16 mouse cellular contexts compared by ENCODE assay signal in genomic region chr6:8028711-8029110, GRCm38 (mm10).
"Had no signal": no experiment of that assay in that cellular context is flagged by ENCODE, and none has a peak within 500 bp of the region (broad histone marks: within the 10 kb centered on the region; RNA-seq: fewer than 3 reads in every experiment).

No protein-coding gene starts in this region.

- H3K9me3 ChIP-seq: neural tube, embryonic 12.5 days; neural tube, embryonic 13.5 days; neural tube, embryonic 15.5 days; stomach, embryonic 15.5 days had no signal

- H3K4me2 ChIP-seq: neural tube, embryonic 12.5 days; neural tube, embryonic 13.5 days; neural tube, embryonic 15.5 days; stomach, embryonic 15.5 days had no signal

- H3K36me3 ChIP-seq: neural tube, embryonic 12.5 days; neural tube, embryonic 13.5 days; neural tube, embryonic 15.5 days; stomach, embryonic 15.5 days had no signal

- DNase-seq: retina, postnatal 1 day; right cerebral cortex, adult 18-20 months; right cerebral cortex, postnatal 25 days; right cerebral cortex, postnatal 4 days; spleen, adult 18-20 months; thymus, adult 18-20 months; thymus, adult 2 months; thymus, postnatal 14 days; thymus, postnatal 25 days; thymus, postnatal 36 days; thymus, postnatal 4 days had no signal

- H3K27ac ChIP-seq: neural tube, embryonic 12.5 days; neural tube, embryonic 13.5 days; neural tube, embryonic 15.5 days; stomach, embryonic 15.5 days; stomach, postnatal 0 days had no signal

- H3K4me3 ChIP-seq: neural tube, embryonic 12.5 days; neural tube, embryonic 13.5 days; neural tube, embryonic 15.5 days; stomach, embryonic 15.5 days had no signal

- H3K9ac ChIP-seq: neural tube, embryonic 12.5 days; neural tube, embryonic 13.5 days; neural tube, embryonic 15.5 days; stomach, embryonic 15.5 days had no signal

- H3K27me3 ChIP-seq: neural tube, embryonic 12.5 days; neural tube, embryonic 13.5 days; neural tube, embryonic 15.5 days; stomach, embryonic 15.5 days had no signal

- H3K4me1 ChIP-seq: neural tube, embryonic 12.5 days; neural tube, embryonic 13.5 days; neural tube, embryonic 15.5 days; stomach, embryonic 15.5 days had no signal
